Mouse (Mus musculus) midbrain, postnatal 0 days (tissue): ENCODE results near the gene Golgb1. TPM values are rescaled to one million over a fixed set of nuclear protein-coding genes. Genes with fewer than 3 reads are reported as not detected.

ENCODE experiments used
- ATAC-seq: fragments of 200-750 bp; cut with Nextera tagmentation; 2 replicates; pipeline ENCODE4 v1.8.0; 2017; ENCODE audit warnings: moderate number of reproducible peaks, mild to moderate bottlenecking, moderate TSS enrichment, moderate library complexity; ENCODE audit not compliant: low FRiP score
- DNase-seq: peaks from one replicate; pipeline ENCODE4 v3.0.0-alpha.2; 2015; ENCODE audit warnings: low spot score
- H3K27ac ChIP-seq: fragments of 300-500 bp; sonication (generic); 2 replicates; pipeline ENCODE4 v1.5.1; 2014; ENCODE audit warnings: low read depth, mild to moderate bottlenecking, low read length, mixed read lengths
- H3K27me3 ChIP-seq: fragments of 300-500 bp; sonication (generic); 2 replicates; pipeline ENCODE4 v1.6.1; 2014; ENCODE audit warnings: low read length, control low read depth, mixed read lengths; ENCODE audit not compliant: insufficient read depth
- H3K36me3 ChIP-seq: fragments of 300-500 bp; sonication (generic); 2 replicates; pipeline ENCODE4 v1.6.1; 2014; ENCODE audit warnings: low read length, control low read depth, mixed read lengths; ENCODE audit not compliant: insufficient read depth
- H3K4me1 ChIP-seq: fragments of 300-500 bp; sonication (generic); 2 replicates; pipeline ENCODE4 v1.6.1; 2014; ENCODE audit warnings: mild to moderate bottlenecking, control low read depth, antibody characterized with exemption, low read length, mixed read lengths; ENCODE audit not compliant: insufficient read depth
- H3K4me2 ChIP-seq: fragments of 300-500 bp; sonication (generic); 2 replicates; pipeline ENCODE4 v1.6.1; 2014; ENCODE audit warnings: low read depth, mild to moderate bottlenecking, low read length, mixed read lengths; ENCODE audit not compliant: poor library complexity, severe bottlenecking
- H3K4me3 ChIP-seq: fragments of 300-500 bp; sonication (generic); 2 replicates; pipeline ENCODE4 v1.5.1; 2014; ENCODE audit warnings: low read depth, mild to moderate bottlenecking, low read length, moderate library complexity
- H3K9ac ChIP-seq: fragments of 300-500 bp; sonication (generic); replicated peaks from 2 replicates; pipeline ENCODE4 v1.6.1; 2014; ENCODE audit warnings: mild to moderate bottlenecking, low read length, moderate library complexity, mixed read lengths; ENCODE audit not compliant: poor library complexity, severe bottlenecking
- H3K9me3 ChIP-seq: fragments of 300-500 bp; sonication (generic); 2 replicates; pipeline ENCODE4 v1.6.1; 2016; ENCODE audit warnings: low read length, control low read depth
- CTCF ChIP-seq: IDR thresholded peaks from 2 replicates; pipeline ENCODE4 v1.5.1; 2016; ENCODE audit warnings: antibody characterized with exemption, mild to moderate bottlenecking
- WGBS: fragments of 180-500 bp; shearing (Covaris S2); extraction: QIAGEN DNeasy Blood & Tissue Kit; methylation state at CpG from one replicate; pipeline ENCODE4 v1.1.7; 2014; 5-methylcytosine and 5-hydroxymethylcytosine counted together
- polyA plus RNA-seq: library from polyadenylated mRNA; unstranded; fragments of >200 nt; fragmentation: Nextera tagmentation; extraction: Ambion mirVana; gene quantifications from 2 replicates; pipeline ENCODE4 v1.2.1, GENCODE M21; 2015
- total RNA-seq: library from RNA; depleted of rRNA; stranded (reverse); fragments of >200 nt; gene quantifications from 2 replicates; pipeline ENCODE4 v1.2.3, GENCODE M21; 2014

The Golgb1 gene
- total and polyA plus RNA-seq, 2 experiments from 2014 or later, result 41.3 to 101 TPM

DNA sequence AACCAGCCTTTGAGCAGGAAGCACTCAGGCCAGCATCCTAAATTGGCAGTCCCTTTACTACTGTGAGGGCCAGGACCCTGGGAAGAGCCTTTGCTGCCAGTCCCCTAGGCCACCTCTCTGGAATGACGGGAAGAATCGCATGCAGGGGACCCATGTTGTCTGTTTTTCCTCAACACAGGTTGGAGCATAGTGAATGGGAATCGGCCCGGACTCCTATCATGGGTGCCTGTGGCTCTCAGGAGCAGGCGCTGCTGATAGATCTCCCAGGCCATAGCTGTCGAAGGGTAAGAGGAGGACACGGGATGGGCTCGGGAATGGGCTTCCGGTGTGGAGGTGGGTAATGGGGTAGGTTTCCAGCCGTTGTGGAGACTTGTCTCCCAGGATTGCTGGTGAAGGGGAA lies 56.4 kb downstream of the Golgb1 start:
- Histone ChIP-seq H3K9ac (no peak overlapping the region), H3K27me3 (no peaks in the 10 kb centered on the region), H3K36me3 (peaks cover 68% of the 10 kb centered on the region), H3K27ac (no peak overlapping the region), H3K4me2 (no peak overlapping the region), H3K4me3 (no peak overlapping the region), H3K9me3 (no peaks in the 10 kb centered on the region), H3K4me1 (no peaks in the 10 kb centered on the region)
- no peak for ATAC-seq
- no peak for DNase-seq
- WGBS, result 96% methylated on average over 10 of the region's 10 CpGs
- TF ChIP-seq CTCF, result no peak

GRCm38 (mm10) chr16:36931976-36932375 lies 57.0 kb downstream of the Golgb1 start:
- Histone ChIP-seq H3K4me2 (no peak overlapping the region), H3K9me3 (no peaks in the 10 kb centered on the region), H3K27ac (no peak overlapping the region), H3K4me1 (no peaks in the 10 kb centered on the region), H3K9ac (no peak overlapping the region), H3K27me3 (no peaks in the 10 kb centered on the region), H3K36me3 (peaks cover 62% of the 10 kb centered on the region), H3K4me3 (no peak overlapping the region)
- ATAC-seq, result no peak
- no peak for TF ChIP-seq CTCF
- 96% methylated on average over 3 of the region's 3 CpGs for WGBS
- no peak for DNase-seq

DNA sequence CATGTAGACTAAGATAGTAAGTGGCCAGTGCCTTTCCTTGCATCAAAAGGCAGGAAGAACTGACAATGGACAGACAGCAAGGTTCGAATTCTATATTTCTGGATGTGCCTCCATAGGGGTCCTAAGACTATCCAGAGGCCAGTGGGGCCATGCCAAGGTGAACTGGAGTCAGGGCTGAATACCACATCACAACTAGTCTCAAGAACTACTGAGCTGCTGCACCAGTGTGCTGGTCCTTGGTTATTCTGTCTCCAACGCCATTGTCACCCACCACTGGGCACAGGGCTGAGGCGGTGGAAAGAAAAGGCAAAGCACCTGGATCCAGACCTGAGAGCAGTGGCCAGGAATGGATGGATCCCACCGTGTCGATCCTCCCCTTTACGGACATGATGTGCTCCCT lies 57.6 kb downstream of the Golgb1 start:
- WGBS, result 93% methylated on average over 6 of the region's 6 CpGs
- Histone ChIP-seq H3K36me3 (peaks cover 56% of the 10 kb centered on the region), H3K4me2 (no peak overlapping the region), H3K9me3 (no peaks in the 10 kb centered on the region), H3K27ac (no peak overlapping the region), H3K4me3 (no peak overlapping the region), H3K4me1 (no peaks in the 10 kb centered on the region), H3K9ac (no peak overlapping the region), H3K27me3 (no peaks in the 10 kb centered on the region)
- no peak for DNase-seq
- no peak for TF ChIP-seq CTCF
- no peak for ATAC-seq

DNA sequence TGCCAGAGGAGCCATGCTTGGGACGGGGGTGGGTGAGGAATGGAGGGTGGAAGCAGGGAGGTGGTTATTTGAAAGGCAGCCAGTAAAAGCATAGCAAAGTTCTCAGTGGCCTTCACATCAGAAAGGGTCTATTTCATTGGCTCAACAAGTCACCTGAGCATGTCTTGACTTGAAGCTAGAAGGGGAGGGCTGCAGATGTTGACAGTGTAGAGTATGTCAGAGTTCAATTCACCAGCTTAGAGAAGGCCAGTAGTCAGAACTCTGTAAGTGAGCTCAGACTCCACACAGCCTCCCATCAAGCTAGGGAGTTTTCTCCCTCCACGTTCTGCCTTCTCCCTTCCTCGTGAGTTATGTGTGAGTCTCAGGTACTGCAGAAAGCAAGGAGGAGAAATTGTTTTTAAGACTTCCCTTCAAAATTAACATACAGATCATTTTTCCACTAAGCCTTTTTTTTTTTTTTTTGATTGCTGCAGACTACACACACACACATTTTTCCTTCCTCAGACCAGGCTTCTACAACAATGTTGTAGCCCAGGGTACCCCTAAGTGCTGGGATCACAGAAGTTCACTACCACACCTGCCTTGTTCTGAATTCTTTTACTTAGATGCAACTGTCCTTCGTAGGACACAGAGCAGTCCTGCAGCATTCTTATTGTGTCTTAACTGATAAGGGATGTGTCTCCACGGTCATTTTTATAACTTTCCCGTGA lies 59.3 kb downstream of the Golgb1 start:
- Histone ChIP-seq H3K27ac (no peak overlapping the region), H3K4me2 (no peak overlapping the region), H3K9ac (no peak overlapping the region), H3K4me3 (no peak overlapping the region), H3K27me3 (no peaks in the 10 kb centered on the region), H3K9me3 (no peaks in the 10 kb centered on the region), H3K36me3 (peaks cover 39% of the 10 kb centered on the region), H3K4me1 (no peaks in the 10 kb centered on the region)
- no peak for TF ChIP-seq CTCF
- DNase-seq (no peak), ATAC-seq (no peak)
- 81% methylated on average over 6 of the region's 6 CpGs for WGBS

- ATAC-seq (no peak), DNase-seq (no peak)
- Histone ChIP-seq H3K4me1 (no peaks in the 10 kb centered on the region), H3K27me3 (no peaks in the 10 kb centered on the region), H3K36me3 (peaks cover 33% of the 10 kb centered on the region; the same call in 1 of the 2 replicates), H3K4me3 (no peak within 1 kb of the TSS), H3K4me2 (no peak within 1 kb of the TSS), H3K9ac (no peak within 1 kb of the TSS), H3K9me3 (no peaks in the 10 kb centered on the region), H3K27ac (no peak within 1 kb of the TSS)
- no peak for TF ChIP-seq CTCF
- WGBS, result 84% methylated on average over 7 of the region's 7 CpGs
Observed at GRCm38 (mm10) chr16:36934841-36935620, 60.1 kb downstream of the Golgb1 start, which contains the start of gene Hcls1. TSS of gene Hcls1 (plus strand) at chr16:36934983.

GRCm38 (mm10) chr16:36935814-36936213 lies 60.9 kb downstream of the Golgb1 start:
- H3K9me3 ChIP-seq, result no peaks in the 10 kb centered on the region
- H3K4me2 ChIP-seq, result no peak overlapping the region
- no peak overlapping the region for H3K4me3 ChIP-seq
- ATAC-seq (no peak), DNase-seq (no peak)
- WGBS, result 87% methylated on average over 3 of the region's 3 CpGs
- no peak overlapping the region for H3K9ac ChIP-seq
- TF ChIP-seq CTCF, result no peak
- H3K4me1 ChIP-seq, result no peaks in the 10 kb centered on the region
- H3K36me3 ChIP-seq, result peaks cover 26% of the 10 kb centered on the region; the same call in 1 of the 2 replicates
- no peaks in the 10 kb centered on the region for H3K27me3 ChIP-seq
- H3K27ac ChIP-seq, result no peak overlapping the region
